Mouse (Mus musculus) cortical plate, adult 2 months (tissue): ENCODE results near the gene Cdh24. TPM values are rescaled to one million over a fixed set of nuclear protein-coding genes. Genes with fewer than 3 reads are reported as not detected.

Source experiments
- H3K27ac ChIP-seq: fragments of 200-500 bp; 2 replicates; pipeline ENCODE4 v1.5.1; 2012; ENCODE audit warnings: low read length, control low read depth, inconsistent platforms; ENCODE audit not compliant: insufficient read depth
- H3K4me1 ChIP-seq: fragments of 200-500 bp; 2 replicates; pipeline ENCODE4 v1.6.1; 2011; ENCODE audit warnings: low read length; ENCODE audit not compliant: control insufficient read depth, insufficient read depth
- H3K4me3 ChIP-seq: fragments of 200-500 bp; 2 replicates; pipeline ENCODE4 v1.5.1; 2011; ENCODE audit warnings: mild to moderate bottlenecking, low read length, control low read depth; ENCODE audit not compliant: insufficient read depth
- CTCF ChIP-seq: fragments of 200-500 bp; IDR thresholded peaks from 2 replicates; pipeline ENCODE4 v1.5.1; 2011; ENCODE audit warnings: mild to moderate bottlenecking, control low read depth, low read length; ENCODE audit not compliant: insufficient read depth; ENCODE audit errors: extremely low read depth
- POLR2A ChIP-seq: fragments of 200-500 bp; IDR thresholded peaks from 2 replicates; pipeline ENCODE4 v1.6.1; 2011; ENCODE audit warnings: mild to moderate bottlenecking, low read length, control low read depth; ENCODE audit not compliant: insufficient read depth; ENCODE audit errors: extremely low read depth
- polyA plus RNA-seq: library from polyadenylated mRNA; depleted of rRNA; stranded (reverse); fragments of >200 nt; gene quantifications from 2 replicates; pipeline ENCODE4 v1.2.3, GENCODE M21; 2012

The Cdh24 gene
- polyA plus RNA-seq, 1 experiment, result 13.3 TPM

GRCm38 (mm10) chr14:54631240-54631599, 9.9 kb downstream of the Cdh24 start:
- Histone ChIP-seq H3K4me3 (no peak overlapping the region), H3K4me1 (no peaks in the 10 kb centered on the region), H3K27ac (no peak overlapping the region)
- no peak for TF ChIP-seq POLR2A
- TF ChIP-seq CTCF, result no peak

GRCm38 (mm10) chr14:54630583-54631239, 10.5 kb downstream of the Cdh24 start:
- no peaks in the 10 kb centered on the region for H3K4me1 ChIP-seq
- TF ChIP-seq POLR2A (no peak), CTCF (no peak)
- H3K27ac ChIP-seq, result no peak overlapping the region
- H3K4me3 ChIP-seq, result no peak overlapping the region

DNA sequence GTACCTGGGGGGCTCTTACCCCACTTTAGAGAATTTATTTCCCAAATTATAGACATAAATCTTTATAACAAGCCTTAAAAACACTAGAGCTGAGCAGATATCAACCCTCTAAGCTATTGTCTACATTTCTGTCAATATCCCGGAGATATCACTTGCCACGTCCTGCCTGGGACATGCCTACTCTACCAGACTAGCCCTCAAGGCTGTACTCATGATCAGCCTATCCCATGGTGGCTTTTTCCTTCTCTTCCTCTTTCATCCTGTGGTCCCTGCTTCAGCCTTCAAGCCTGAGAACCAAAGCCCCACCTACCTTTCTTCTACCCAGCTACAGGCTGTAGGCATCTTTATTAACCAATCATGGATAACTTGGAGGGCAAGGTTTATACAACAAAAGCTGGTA, 11.4 kb downstream of the Cdh24 start:
- Histone ChIP-seq H3K27ac (no peak overlapping the region), H3K4me3 (no peak overlapping the region), H3K4me1 (no peaks in the 10 kb centered on the region)
- TF ChIP-seq CTCF, result no peak
- no peak for TF ChIP-seq POLR2A

- Histone ChIP-seq H3K4me1 (no peaks in the 10 kb centered on the region), H3K4me3 (no peak overlapping the region), H3K27ac (no peak overlapping the region)
- TF ChIP-seq CTCF (no peak), POLR2A (no peak)
Measured at GRCm38 (mm10) chr14:54628103-54628502, 13.1 kb downstream of the Cdh24 start.

DNA sequence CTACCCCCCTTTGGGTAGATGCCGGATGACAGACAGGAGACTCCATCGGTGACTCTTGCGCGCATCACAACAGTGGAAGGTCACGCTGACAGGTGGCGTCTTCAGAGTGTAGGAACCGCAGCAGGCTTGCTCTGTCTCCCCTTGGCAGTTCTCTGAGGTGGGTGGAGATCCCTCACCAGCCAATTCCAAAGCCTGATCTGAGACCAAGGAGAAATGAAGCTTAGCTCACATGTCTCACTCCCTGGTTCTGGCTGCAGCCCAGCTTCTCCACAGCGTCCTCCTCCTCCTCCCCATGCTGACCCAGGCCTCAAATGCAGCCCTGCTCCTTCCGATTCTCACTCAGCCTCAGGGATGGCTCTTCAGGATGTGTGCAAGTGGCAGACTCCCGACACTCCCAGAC, 16.2 kb downstream of the Cdh24 start:
- Histone ChIP-seq H3K4me1 (no peaks in the 10 kb centered on the region), H3K27ac (no peak overlapping the region), H3K4me3 (no peak overlapping the region)
- no peak for TF ChIP-seq POLR2A
- no peak for TF ChIP-seq CTCF

GRCm38 (mm10) chr14:54623334-54623733, 17.8 kb downstream of the Cdh24 start:
- H3K4me3 ChIP-seq, result no peak overlapping the region
- H3K27ac ChIP-seq, result no peak overlapping the region
- no peak for TF ChIP-seq POLR2A
- TF ChIP-seq CTCF, result no peak
- no peaks in the 10 kb centered on the region for H3K4me1 ChIP-seq

- H3K27ac ChIP-seq, result no peak within 1 kb of the TSS
- TF ChIP-seq CTCF, result no peak
- no peak for TF ChIP-seq POLR2A
- no peak within 1 kb of the TSS for H3K4me3 ChIP-seq
- peaks cover 1% of the 10 kb centered on the region; the same call in 1 of the 2 replicates for H3K4me1 ChIP-seq
Measured at GRCm38 (mm10) chr14:54621133-54621532, 20.0 kb downstream of the Cdh24 start, which contains the start of gene Psmb11. Gene Psmb11, plus strand, starts transcription at chr14:54621433.

GRCm38 (mm10) chr14:54617897-54618365, 23.2 kb downstream of the Cdh24 start, which contains the start of gene Psmb5:
Gene Psmb5, minus strand, starts transcription at chr14:54618022.
- TF ChIP-seq CTCF (no peak), POLR2A (peak; percentile 72)

DNA sequence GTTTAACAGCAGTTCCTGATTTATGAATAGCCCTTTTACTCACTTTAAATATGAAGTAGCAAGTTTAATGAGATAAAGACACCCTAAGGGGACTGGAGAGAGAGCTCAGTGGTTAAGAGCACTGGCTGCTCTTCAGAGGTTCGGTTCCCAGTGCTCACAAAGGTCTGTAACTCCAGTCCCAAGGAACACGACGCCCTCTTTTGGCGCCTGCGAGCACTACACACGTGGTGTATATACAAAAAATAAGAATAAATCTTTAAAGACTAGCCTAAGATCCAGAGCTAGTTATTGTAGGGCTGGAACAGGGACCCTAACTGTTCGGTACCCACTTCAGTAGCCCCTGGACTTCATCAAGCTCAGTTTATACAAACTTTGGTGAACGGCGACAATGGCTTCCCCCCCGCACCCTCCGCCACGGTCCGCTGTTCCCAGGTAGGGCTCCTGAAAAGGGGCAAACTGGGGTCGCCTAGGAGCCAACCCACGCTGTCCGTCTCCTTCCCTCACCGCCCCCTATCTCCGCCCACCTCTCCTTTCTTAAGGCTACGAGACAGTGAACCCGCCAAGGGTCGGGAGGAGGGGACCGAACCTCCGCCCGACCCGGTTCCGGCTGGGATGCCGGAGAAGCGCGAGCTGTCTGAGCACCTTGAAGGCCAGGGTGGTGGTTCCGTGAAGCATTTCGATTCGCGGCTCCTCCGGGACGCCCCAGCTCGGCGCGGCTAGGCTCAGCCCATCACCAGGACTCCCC, 23.8 kb downstream of the Cdh24 start:
- Histone ChIP-seq H3K4me1 (peaks cover 1% of the 10 kb centered on the region; the same call in 1 of the 2 replicates), H3K27ac (peak overlapping the region; percentile 55; the same call in 1 of the 2 replicates), H3K4me3 (peak overlapping the region; percentile 67)
- TF ChIP-seq POLR2A (no peak), CTCF (no peak)

More at GRCm38 (mm10) chr14:54617897-54618365, 23.2 kb downstream of the Cdh24 start, which contains the start of gene Psmb5:
- peak within 1 kb of the TSS; percentile 55 for H3K27ac ChIP-seq
- H3K4me1 ChIP-seq, result peaks cover 1% of the 10 kb centered on the region; the same call in 1 of the 2 replicates
- peak within 1 kb of the TSS; percentile 67 for H3K4me3 ChIP-seq
